Mouse (Mus musculus) brain, embryonic 14.5 days (tissue): ENCODE measurements around the gene Stx8.

ENCODE experiments used
- CTCF ChIP-seq: fragments of 200-500 bp; IDR thresholded peaks from 2 replicates; pipeline ENCODE4 v1.5.1; 2012; ENCODE audit warnings: inconsistent platforms, mild to moderate bottlenecking, moderate library complexity, borderline replicate concordance; ENCODE audit not compliant: insufficient read depth, insufficient read length; ENCODE audit errors: extremely low read depth
- POLR2A ChIP-seq: fragments of 200-500 bp; IDR thresholded peaks from 2 replicates; pipeline ENCODE4 v1.6.1; 2012; ENCODE audit warnings: mild to moderate bottlenecking, inconsistent platforms, borderline replicate concordance; ENCODE audit not compliant: poor library complexity, insufficient read depth, insufficient read length, severe bottlenecking; ENCODE audit errors: extremely low read depth

DNA sequence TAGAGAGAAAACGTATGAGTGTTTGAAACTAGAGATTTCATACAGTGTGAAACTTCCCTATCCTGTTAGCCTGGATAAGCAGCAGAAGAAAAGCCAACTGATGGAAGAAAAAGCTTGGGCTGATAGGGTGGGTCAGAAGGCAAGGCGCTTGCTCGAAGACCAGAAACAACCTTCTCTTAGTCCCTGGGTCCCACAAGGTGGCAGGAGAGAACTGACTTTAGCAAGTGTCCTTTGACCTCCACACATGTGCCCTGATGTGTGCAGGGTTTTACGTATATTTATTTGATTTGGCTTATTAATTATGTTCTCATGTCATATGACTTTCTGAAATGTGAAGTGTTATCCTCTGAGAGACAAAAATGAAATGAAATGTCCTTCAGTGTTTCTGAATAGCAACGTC is 60.6 kb downstream of the Stx8 start:
- no peak for TF ChIP-seq CTCF
- TF ChIP-seq POLR2A: no peak
